Mouse (Mus musculus): Measurements from ENCODE around the gene Kcnh4.

GRCm38 (mm10) chr11:100738749-100739148 is 21.0 kb downstream of the Kcnh4 start:
- TF ChIP-seq CTCF (IDR thresholded peaks at IDR 0.05; ENCODE audit: insufficient read depth, low read depth, low read length) (no peak), POLR2A (IDR thresholded peaks at IDR 0.05; ENCODE audit: insufficient read depth, low read depth, low read length) (no peak)
